Mouse (Mus musculus) kidney, adult 2 months (tissue): ENCODE data around the gene E2f3. TPM values are rescaled to one million over a fixed set of nuclear protein-coding genes. Genes with fewer than 3 reads are reported as not detected.

Experiments used
- DNase-seq: peaks from one replicate; pipeline ENCODE4 v3.0.0; 2021
- H3K27ac ChIP-seq: fragments of 200-500 bp; 2 replicates; pipeline ENCODE4 v1.5.1; 2012; ENCODE audit warnings: low read depth, low read length, control low read depth, inconsistent platforms; ENCODE audit not compliant: insufficient read depth
- H3K27me3 ChIP-seq: fragments of 200-500 bp; replicated peaks from 2 replicates; pipeline ENCODE4 v1.6.1; 2012; ENCODE audit warnings: mild to moderate bottlenecking, moderate library complexity, low read length, inconsistent platforms; ENCODE audit not compliant: control insufficient read depth, insufficient read depth
- H3K36me3 ChIP-seq: fragments of 200-500 bp; 2 replicates; pipeline ENCODE4 v1.6.1; 2012; ENCODE audit warnings: mild to moderate bottlenecking, moderate library complexity, low read length, inconsistent platforms; ENCODE audit not compliant: control insufficient read depth, insufficient read depth
- H3K4me1 ChIP-seq: fragments of 200-500 bp; 2 replicates; pipeline ENCODE4 v1.6.1; 2011; ENCODE audit warnings: low read length; ENCODE audit not compliant: control insufficient read depth, insufficient read depth
- H3K4me3 ChIP-seq: fragments of 200-500 bp; 2 replicates; pipeline ENCODE4 v1.5.1; 2011; ENCODE audit warnings: mild to moderate bottlenecking, low read depth, low read length, control low read depth; ENCODE audit not compliant: insufficient read depth
- CTCF ChIP-seq: fragments of 200-500 bp; conservative IDR thresholded peaks from 2 replicates; pipeline ENCODE4 v1.5.1; 2011; ENCODE audit warnings: low read depth, mild to moderate bottlenecking, control low read depth, low read length, moderate library complexity, mixed read lengths; ENCODE audit not compliant: insufficient read depth, insufficient read length
- POLR2A ChIP-seq: fragments of 200-500 bp; IDR thresholded peaks from one replicate; pipeline ENCODE4 v1.6.1; 2011; ENCODE audit warnings: low read depth, low read length, control low read depth
- WGBS: fragments of 180-500 bp; shearing (Covaris S2); methylation state at CpG from one replicate; pipeline ENCODE4 v1.1.7; 2018; 5-methylcytosine and 5-hydroxymethylcytosine counted together
- polyA plus RNA-seq: library from polyadenylated mRNA; depleted of rRNA; stranded (reverse); fragments of >200 nt; gene quantifications from 2 replicates; pipeline ENCODE4 v1.2.3, GENCODE M21; 2012

Gene E2f3
- polyA plus RNA-seq, 1 experiment = 2.2 TPM

DNA sequence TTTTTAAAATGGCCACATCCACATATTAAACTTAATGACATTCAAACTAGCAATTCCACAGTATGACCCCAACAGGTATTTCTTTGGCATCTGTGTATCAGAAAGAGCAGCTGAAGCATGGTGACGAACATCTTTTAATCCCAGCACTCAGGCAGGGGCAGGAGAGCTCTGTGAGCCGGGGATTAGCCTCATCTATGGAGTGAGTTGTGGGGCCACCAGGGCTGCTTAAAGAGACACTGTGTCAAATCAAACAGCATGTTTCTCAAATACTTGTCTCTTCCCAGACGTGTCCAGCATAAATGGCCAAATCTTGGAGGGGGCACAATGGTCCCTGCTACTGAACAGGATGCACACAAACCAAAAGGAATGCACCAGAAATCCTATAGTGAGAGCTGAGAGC is 59.7 kb downstream of the E2f3 start:
- 64% methylated on average over 3 of the region's 3 CpGs for WGBS
- Histone ChIP-seq H3K4me1 (no peaks in the 10 kb centered on the region), H3K27me3 (no peaks in the 10 kb centered on the region), H3K27ac (no peak overlapping the region), H3K4me3 (no peak overlapping the region), H3K36me3 (no peaks in the 10 kb centered on the region)
- no peak for TF ChIP-seq POLR2A
- TF ChIP-seq CTCF = no peak
- DNase-seq = no peak

GRCm38 (mm10) chr13:29919841-29920240 is 66.0 kb downstream of the E2f3 start:
- DNase-seq = no peak
- H3K4me1 ChIP-seq = no peaks in the 10 kb centered on the region
- H3K4me3 ChIP-seq = no peak overlapping the region
- no peaks in the 10 kb centered on the region for H3K27me3 ChIP-seq
- TF ChIP-seq CTCF (no peak), POLR2A (no peak)
- no peak overlapping the region for H3K27ac ChIP-seq
- no peaks in the 10 kb centered on the region for H3K36me3 ChIP-seq
- WGBS = 87% methylated on average over 7 of the region's 7 CpGs

DNA sequence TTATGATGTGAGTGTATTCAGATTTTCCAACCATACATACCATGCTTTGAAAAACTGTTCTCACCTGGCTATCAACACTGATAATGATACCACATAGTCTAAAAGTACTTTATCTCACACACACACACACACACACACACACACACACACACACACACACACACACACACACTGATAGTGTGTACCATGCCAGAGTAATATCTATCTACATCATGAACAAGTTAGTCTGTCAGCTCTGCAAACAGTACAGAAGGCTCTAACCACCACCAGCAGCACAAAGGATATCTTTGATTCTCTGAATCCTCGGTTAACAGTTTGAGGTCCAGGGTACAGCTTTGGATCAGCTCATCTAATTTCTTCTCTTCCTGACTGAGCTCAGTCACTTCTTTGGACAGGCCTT is 69.3 kb downstream of the E2f3 start:
- H3K27ac ChIP-seq = no peak overlapping the region
- TF ChIP-seq CTCF = no peak
- TF ChIP-seq POLR2A = no peak
- DNase-seq = no peak
- no peak overlapping the region for H3K4me3 ChIP-seq
- 56% methylated on average over 1 of the region's 1 CpGs for WGBS
- no peaks in the 10 kb centered on the region for H3K4me1 ChIP-seq
- H3K36me3 ChIP-seq = no peaks in the 10 kb centered on the region
- H3K27me3 ChIP-seq = no peaks in the 10 kb centered on the region

DNA sequence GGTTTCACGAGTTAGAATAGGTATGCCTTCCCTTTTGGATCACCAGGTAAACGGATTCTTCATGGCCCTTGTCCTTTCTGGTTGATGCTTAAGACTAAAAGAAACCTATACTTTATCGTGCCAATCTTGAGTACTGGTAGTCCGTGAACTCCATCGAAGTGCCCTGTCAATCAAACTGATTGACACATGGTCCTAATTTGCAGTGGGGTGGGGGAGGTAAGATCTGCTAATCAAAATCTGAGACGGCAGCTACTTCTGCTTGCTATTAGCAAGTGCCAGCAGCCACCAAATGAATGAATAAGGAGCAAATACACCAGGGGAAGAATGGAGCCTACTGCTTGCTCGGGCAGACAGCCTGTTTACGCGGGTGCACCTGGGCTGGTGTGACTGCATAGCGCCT is 72.3 kb downstream of the E2f3 start:
- Histone ChIP-seq H3K27me3 (no peaks in the 10 kb centered on the region), H3K36me3 (no peaks in the 10 kb centered on the region), H3K4me1 (no peaks in the 10 kb centered on the region), H3K4me3 (no peak overlapping the region), H3K27ac (no peak overlapping the region)
- TF ChIP-seq POLR2A = no peak
- no peak for TF ChIP-seq CTCF
- WGBS = 93% methylated on average over 10 of the region's 10 CpGs
- DNase-seq = no peak

DNA sequence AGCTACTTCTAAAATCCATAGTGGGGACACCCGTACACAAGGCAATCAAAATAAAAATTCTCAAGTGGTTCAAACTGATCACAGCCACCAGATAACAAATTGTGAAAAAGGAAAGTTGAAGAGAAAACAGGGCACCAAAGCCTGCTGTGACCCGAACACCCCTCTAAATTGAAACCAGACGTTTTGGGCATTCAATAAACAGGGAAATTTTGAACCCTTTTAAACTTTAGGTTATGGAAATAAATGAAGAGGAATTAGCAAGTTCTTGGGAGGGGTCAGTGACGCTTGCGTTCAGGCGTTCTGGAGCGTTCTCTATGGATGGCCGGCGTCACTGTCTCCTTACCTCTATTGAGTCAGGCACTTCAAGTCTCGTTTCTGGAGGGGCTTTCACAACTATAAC is 72.8 kb downstream of the E2f3 start:
- no peaks in the 10 kb centered on the region for H3K36me3 ChIP-seq
- no peak overlapping the region for H3K4me3 ChIP-seq
- TF ChIP-seq POLR2A (no peak), CTCF (no peak)
- H3K27ac ChIP-seq = no peak overlapping the region
- H3K27me3 ChIP-seq = no peaks in the 10 kb centered on the region
- no peak for DNase-seq
- no peaks in the 10 kb centered on the region for H3K4me1 ChIP-seq
- WGBS = 92% methylated on average over 10 of the region's 10 CpGs

- no peak overlapping the region for H3K27ac ChIP-seq
- no peaks in the 10 kb centered on the region for H3K27me3 ChIP-seq
- H3K4me3 ChIP-seq = no peak overlapping the region
- H3K4me1 ChIP-seq = no peaks in the 10 kb centered on the region
- TF ChIP-seq POLR2A (no peak), CTCF (no peak)
- no peaks in the 10 kb centered on the region for H3K36me3 ChIP-seq
- no peak for DNase-seq
- WGBS = 97% methylated on average over 8 of the region's 8 CpGs
These were observed 73.6 kb downstream of the E2f3 start for GRCm38 (mm10) chr13:29912251-29912650.

- TF ChIP-seq POLR2A (no peak), CTCF (no peak)
- DNase-seq = no peak
- Histone ChIP-seq H3K4me1 (no peaks in the 10 kb centered on the region), H3K4me3 (no peak overlapping the region), H3K36me3 (no peaks in the 10 kb centered on the region), H3K27ac (no peak overlapping the region), H3K27me3 (no peaks in the 10 kb centered on the region)
- WGBS = 98% methylated on average over 3 of the region's 3 CpGs
These were observed 74.7 kb downstream of the E2f3 start for GRCm38 (mm10) chr13:29911141-29911540.

- no peak overlapping the region for H3K27ac ChIP-seq
- WGBS = 95% methylated on average over 9 of the region's 9 CpGs
These were observed 77.4 kb downstream of the E2f3 start for GRCm38 (mm10) chr13:29908431-29908830.

More at GRCm38 (mm10) chr13:29908431-29908830, 77.4 kb downstream of the E2f3 start:
- Histone ChIP-seq H3K4me3 (no peak overlapping the region), H3K27me3 (no peaks in the 10 kb centered on the region), H3K36me3 (no peaks in the 10 kb centered on the region), H3K4me1 (no peaks in the 10 kb centered on the region)
- TF ChIP-seq POLR2A = no peak
- no peak for TF ChIP-seq CTCF
- no peak for DNase-seq
